Mouse (Mus musculus): ENCODE measurements around the gene Tmppe.

- TF ChIP-seq POLR2A (IDR thresholded peaks at IDR 0.05; ENCODE audit: low read depth, low read length) (no peak), CTCF (conservative IDR thresholded peaks at IDR 0.05; ENCODE audit: insufficient read depth, insufficient read length, low read depth, low read length) (peak; percentile 76)
Measured at GRCm38 (mm10) chr9:114415701-114416100, 14.8 kb downstream of the Tmppe start.

Measured in kidney, adult 2 months (tissue).